Mouse (Mus musculus): ENCODE data around the gene Mmp15. TPM values are rescaled to one million over a fixed set of nuclear protein-coding genes. Genes with fewer than 3 reads are reported as not detected.

The Mmp15 gene
- polyA plus RNA-seq (2021; fragmentation: Nextera tagmentation), result 2.0 and 2.6 TPM in 2 replicates
- long read RNA-seq, experiment 1, partial matches to known transcripts, result 0 of 8 reads
- long read RNA-seq, experiment 1, other reads (novel, unspliced or antisense), result 8 of 8 reads
- long read RNA-seq, experiment 2, full-length matches to known transcripts, result 5 of 17 reads
- long read RNA-seq, experiment 2, partial matches to known transcripts, result 11 of 17 reads
- long read RNA-seq, experiment 2, other reads (novel, unspliced or antisense), result 1 of 17 reads

DNA sequence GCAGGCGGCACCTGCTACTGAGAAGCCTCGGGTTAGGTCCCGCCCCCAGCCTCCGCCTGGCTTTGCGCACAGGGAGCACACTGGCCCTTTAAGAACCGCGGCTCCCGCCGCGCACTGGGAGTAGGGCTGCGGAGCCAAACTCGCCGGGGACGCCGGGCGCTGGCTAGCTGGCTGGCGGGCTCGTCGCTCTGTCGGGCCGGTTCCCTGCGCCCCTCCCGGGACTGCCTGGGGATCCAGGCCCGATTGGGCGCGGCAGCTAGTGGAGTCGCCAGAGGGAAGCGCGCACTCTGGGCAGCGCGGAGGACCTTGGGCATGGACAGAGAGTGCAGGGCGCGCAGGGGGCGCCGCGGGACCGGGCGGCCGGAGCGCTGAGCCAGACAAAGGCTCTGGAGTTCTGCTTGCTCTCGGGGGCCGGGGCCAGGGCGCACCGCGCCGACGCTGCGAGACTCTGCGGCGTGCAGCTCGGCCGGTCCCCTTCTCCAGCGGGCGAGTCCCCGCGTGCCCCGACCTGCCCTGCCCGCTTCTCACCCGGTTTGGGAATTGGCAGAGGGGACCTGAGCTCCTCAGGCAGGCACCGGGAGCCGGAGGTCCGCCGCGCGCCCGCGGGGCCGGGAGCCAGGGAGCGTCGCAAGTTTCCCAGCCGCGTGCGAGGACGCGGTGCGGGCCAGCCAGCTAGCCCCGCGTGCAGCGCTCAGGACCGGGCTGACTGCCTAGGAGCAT, at the start of gene Mmp15:
Gene Mmp15 (plus strand): TSS at position 118 of the 720 bp plus-strand sequence.

DNA sequence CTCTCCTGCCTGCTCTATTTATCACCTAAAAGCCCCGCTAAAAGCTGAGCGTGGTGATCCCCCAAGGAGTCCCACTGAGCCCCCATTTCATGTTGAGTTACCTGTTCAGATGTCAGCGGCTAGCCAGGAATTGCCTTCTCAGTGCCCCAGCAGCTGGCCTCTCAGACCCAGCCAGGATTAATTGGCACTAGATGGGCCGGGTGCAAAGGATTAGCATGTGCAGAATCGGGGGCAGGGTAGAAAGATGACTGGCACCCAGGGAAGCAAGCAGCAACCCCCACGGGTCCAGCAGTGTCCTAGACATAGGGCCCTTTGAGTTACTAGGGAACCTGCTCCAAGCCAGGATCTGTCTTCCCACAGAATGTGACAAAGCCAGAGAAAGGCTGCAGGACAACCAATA, 45.6 kb upstream of the Mmp15 start, which contains the start of gene Cngb1:
Gene Cngb1 (minus strand): TSS at position 155 of the 400 bp plus-strand sequence.

DNA sequence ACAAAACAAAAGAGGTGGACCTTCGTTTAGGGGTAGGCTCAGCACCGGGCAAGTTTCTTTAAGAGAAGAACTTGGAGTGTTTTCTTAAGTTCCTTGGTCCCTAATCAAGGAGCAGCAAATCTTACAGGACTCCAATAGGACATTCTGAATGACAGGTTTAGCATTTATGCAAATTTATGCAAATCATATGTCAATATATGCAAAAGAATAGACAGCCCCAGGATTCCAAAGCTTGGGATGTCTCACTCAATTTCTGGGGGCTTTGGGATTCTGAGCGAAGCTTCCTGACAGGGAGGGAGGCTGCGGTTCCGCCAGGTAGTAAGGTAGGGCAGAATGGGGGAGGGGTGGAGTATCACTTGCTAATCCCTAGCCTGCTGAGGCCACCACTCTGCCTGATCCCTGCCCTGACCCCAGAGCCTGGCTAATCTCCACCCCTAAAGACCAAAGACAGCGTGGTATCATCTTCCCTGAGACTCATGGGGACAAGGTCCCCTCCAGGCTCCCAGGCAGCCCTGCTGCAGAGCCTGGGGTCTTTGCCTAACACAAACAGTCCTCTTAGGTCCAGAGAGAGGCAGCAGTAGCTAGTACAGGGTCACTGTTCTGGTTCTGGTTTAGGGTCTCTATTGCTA, 41.6 kb upstream of the Mmp15 start, which contains the start of gene Tepp:
Gene Tepp (plus strand): TSS at position 225 of the 629 bp plus-strand sequence.

DNA sequence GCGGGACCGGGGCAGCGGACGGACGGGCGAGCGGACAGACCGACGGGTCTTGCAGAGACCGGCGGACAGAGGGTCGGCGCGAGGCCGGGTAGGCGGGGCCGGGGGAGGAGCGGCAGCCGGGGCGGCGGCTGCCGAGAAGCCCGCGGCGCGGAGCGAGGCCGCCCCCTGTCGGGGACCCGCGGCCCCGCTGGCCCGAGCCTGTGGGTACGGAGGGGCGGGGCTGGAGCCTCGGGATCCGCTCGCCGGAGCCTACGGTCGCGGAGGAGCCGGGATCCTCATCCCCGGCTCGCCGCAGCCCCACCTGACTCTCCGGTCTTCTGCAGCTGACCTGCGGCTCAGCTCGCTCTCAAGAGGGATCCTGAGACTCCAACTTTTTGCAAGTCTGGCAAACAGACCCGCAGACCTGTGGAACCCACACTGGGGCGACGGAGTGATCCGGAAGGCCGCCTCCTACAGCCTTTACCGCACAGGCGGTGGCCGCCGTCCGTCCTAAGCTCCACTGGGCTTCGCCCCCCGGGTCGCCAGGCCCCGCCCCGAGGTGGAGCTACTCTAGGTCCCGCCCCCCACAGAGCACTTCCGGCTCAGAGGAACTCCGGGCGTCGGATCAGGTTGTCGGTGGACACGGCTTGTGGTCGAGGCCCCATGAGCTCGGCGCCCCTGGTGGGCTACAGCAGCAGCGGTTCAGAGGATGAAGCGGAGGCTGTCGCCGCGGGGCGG, 20.2 kb upstream of the Mmp15 start, which contains the start of the genes Zfp319 and Usb1:
Gene Zfp319 (minus strand): TSS at position 231 of the 717 bp plus-strand sequence.
Gene Usb1 (plus strand): TSS at position 565 of the 717 bp plus-strand sequence.

Other genes starting within 250 kb of the Mmp15 start
- gene Kifc3, start 149.5 kb upstream of the Mmp15 start, polyA plus RNA-seq (2021; fragmentation: Nextera tagmentation), result 12.0 and 13.0 TPM in 2 replicates
- gene Cngb1, start 45.7 kb upstream of the Mmp15 start, polyA plus RNA-seq (2021; fragmentation: Nextera tagmentation), result 0.09 and 0.16 TPM in 2 replicates
- not detected in 2 replicates for gene Tepp, start 41.7 kb upstream of the Mmp15 start, polyA plus RNA-seq (2021; fragmentation: Nextera tagmentation)
- gene Zfp319, start 20.3 kb upstream of the Mmp15 start, polyA plus RNA-seq (2021; fragmentation: Nextera tagmentation), result 4.5 and 5.7 TPM in 2 replicates
- gene Usb1, start 20.0 kb upstream of the Mmp15 start, polyA plus RNA-seq (2021; fragmentation: Nextera tagmentation), result 10.0 and 12.0 TPM in 2 replicates
- gene Cfap20, start 82.6 kb downstream of the Mmp15 start, polyA plus RNA-seq (2021; fragmentation: Nextera tagmentation), result 117 and 118 TPM in 2 replicates
- 4.3 and 6.1 TPM in 2 replicates for gene Csnk2a2, start 137.8 kb downstream of the Mmp15 start, polyA plus RNA-seq (2021; fragmentation: Nextera tagmentation)
- 5.5 and 11.5 TPM in 2 replicates for gene Ccdc113, start 181.8 kb downstream of the Mmp15 start, polyA plus RNA-seq (2021; fragmentation: Nextera tagmentation)
- not detected in 2 replicates for gene Prss54, start 224.1 kb downstream of the Mmp15 start, polyA plus RNA-seq (2021; fragmentation: Nextera tagmentation)